Mouse (Mus musculus) testis, adult 2 months (tissue): ENCODE measurements around the gene Gtpbp2.

Source experiments
- CTCF ChIP-seq: fragments of 200-500 bp; IDR thresholded peaks from 2 replicates; pipeline ENCODE4 v1.5.1; 2012; ENCODE audit warnings: low read depth, mild to moderate bottlenecking, inconsistent platforms, low read length, moderate library complexity; ENCODE audit not compliant: control insufficient read depth, insufficient read depth, insufficient replicate concordance
- POLR2A ChIP-seq: fragments of 200-500 bp; IDR thresholded peaks from 2 replicates; pipeline ENCODE4 v1.6.1; 2012; ENCODE audit warnings: low read depth, mild to moderate bottlenecking, inconsistent platforms, low read length, moderate library complexity; ENCODE audit not compliant: control insufficient read depth

DNA sequence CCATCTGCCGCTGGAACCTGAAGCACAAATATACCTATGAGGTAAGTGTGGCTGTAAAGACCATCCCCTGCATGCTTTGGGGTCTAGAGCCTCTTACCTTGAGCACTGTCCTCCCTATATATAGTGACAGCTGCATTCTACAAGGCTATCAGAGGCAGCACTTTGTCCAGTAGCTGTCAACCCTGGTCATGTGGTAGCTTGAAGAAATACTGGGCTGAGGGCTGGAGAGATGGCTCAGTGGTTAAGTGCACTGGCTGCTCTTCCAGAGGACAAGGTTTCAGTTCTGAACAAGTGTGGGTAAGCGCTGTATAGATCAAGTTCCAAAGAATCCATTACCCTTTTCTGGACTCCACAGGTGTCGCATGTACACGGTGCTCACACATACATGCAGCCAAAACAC, 38.0 kb upstream of the Gtpbp2 start:
- TF ChIP-seq CTCF (no peak), POLR2A (no peak)
